Mouse (Mus musculus) erythroblast, embryonic 14.5 days (primary cell): Measurements from ENCODE around the gene Vmn1r227. TPM values are rescaled to one million over a fixed set of nuclear protein-coding genes. Genes with fewer than 3 reads are reported as not detected.

Experiments
- H3K27me3 ChIP-seq: 2 replicates; pipeline ENCODE4 v1.6.1; 2012; ENCODE audit warnings: inconsistent platforms; ENCODE audit not compliant: control insufficient read depth
- H3K36me3 ChIP-seq: 2 replicates; pipeline ENCODE4 v1.6.1; 2012; ENCODE audit warnings: mild to moderate bottlenecking, inconsistent platforms; ENCODE audit not compliant: control insufficient read depth
- H3K4me1 ChIP-seq: 2 replicates; pipeline ENCODE4 v1.6.1; 2012; ENCODE audit warnings: inconsistent platforms; ENCODE audit not compliant: control insufficient read depth
- H3K4me3 ChIP-seq: replicated peaks from 2 replicates; pipeline ENCODE3; 2012; ENCODE audit warnings: moderate library complexity, mild to moderate bottlenecking, inconsistent platforms
- H3K9me3 ChIP-seq: 2 replicates; pipeline ENCODE4 v1.6.1; 2012; ENCODE audit warnings: low read length, inconsistent platforms, mixed read lengths; ENCODE audit not compliant: control insufficient read depth
- GATA1 ChIP-seq: IDR thresholded peaks from 2 replicates; pipeline ENCODE4 v1.6.1; 2012; ENCODE audit warnings: low read length, inconsistent platforms, mixed read lengths
- TAL1 ChIP-seq: IDR thresholded peaks from 3 replicates; pipeline ENCODE4 v1.6.1; 2012; ENCODE audit warnings: low read length, inconsistent platforms, mixed read lengths
- polyA plus RNA-seq: library from polyadenylated mRNA; stranded (reverse); fragments of >175 nt; gene quantifications from 2 replicates; pipeline ENCODE4 v1.2.3, GENCODE M21; 2012

Gene Vmn1r227
- not detected in 2 replicates for polyA plus RNA-seq

DNA sequence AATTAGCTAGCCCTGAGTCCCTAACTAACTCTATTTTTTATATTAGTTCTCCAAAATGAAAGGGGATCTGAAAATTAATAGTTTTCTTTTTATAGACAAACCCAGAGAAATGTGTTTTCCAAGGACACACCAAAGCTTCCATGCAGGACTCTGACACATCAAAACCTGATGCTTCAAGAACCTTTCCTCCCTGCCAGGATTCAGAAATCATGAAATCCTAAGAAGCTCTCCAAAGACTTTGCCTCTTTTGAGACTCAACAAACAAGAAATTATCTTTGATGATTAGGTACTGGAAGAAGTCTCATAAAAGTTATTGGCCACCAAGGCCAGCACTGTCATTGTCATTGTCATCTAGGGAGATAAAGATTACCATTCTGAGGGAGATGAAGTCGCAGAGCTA is at the start of gene Vmn1r227:
TSS of gene Vmn1r227 (plus strand) at position 301 of the 400 bp plus-strand sequence.
- Histone ChIP-seq H3K4me1 (no peaks in the 10 kb centered on the region), H3K9me3 (no peaks in the 10 kb centered on the region)

DNA sequence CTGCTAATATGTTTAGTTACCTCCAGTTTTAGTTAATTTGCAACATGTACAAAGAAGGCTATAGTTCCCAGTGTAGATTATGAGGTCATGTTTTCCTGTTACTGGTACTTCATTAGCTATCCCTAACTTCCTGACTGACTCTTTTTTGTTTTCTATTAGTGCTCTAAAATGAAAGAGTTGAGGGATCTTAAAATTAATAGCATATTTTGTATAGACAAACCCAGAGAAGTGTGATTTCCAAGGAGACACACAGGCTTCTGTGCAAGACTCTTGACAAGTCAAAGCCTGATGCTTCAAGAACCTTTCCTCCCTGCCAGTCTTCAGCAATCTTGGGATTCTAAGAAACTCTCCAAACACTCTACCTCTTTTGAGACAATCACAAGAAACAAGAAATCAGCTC is 47.1 kb upstream of the Vmn1r227 start, which contains the start of gene Vmn1r226:
TSS of gene Vmn1r226 (plus strand) at position 301 of the 400 bp plus-strand sequence.
- no peaks in the 10 kb centered on the region for H3K4me1 ChIP-seq
- H3K4me3 ChIP-seq, result no peak within 1 kb of the TSS
- TF ChIP-seq GATA1 (no peak), TAL1 (no peak)
- no peaks in the 10 kb centered on the region for H3K9me3 ChIP-seq
- H3K36me3 ChIP-seq, result no peaks in the 10 kb centered on the region
- no peaks in the 10 kb centered on the region for H3K27me3 ChIP-seq

More for the DNA sequence above, at the start of gene Vmn1r227:
- no peak for TF ChIP-seq GATA1
- no peak for TF ChIP-seq TAL1
- Histone ChIP-seq H3K4me3 (no peak within 1 kb of the TSS), H3K36me3 (no peaks in the 10 kb centered on the region), H3K27me3 (no peaks in the 10 kb centered on the region)

DNA sequence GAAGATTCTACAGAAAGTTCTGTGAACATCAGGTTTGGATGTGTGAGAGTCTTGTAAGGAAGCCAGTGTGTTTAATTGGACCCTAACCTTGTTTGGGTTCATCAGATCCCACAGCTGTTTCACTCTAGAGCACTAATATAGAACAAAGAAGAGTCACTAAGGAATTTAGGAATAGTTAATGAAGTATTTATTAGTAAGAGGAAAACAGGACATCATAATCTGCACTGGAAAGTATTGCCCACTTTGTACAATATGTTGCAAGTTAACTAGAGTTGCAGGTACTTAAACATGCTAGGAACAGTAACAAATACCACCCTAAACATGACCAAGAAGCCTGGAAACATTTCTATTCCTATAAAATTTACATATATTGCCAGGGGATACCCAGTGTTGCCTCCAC is 56.4 kb downstream of the Vmn1r227 start, which contains the start of gene Vmn1r228:
TSS of gene Vmn1r228 (minus strand) at position 101 of the 400 bp plus-strand sequence.
- H3K36me3 ChIP-seq, result no peaks in the 10 kb centered on the region
- TF ChIP-seq GATA1 (no peak), TAL1 (no peak)

More for the DNA sequence above, 56.4 kb downstream of the Vmn1r227 start, which contains the start of gene Vmn1r228:
- Histone ChIP-seq H3K9me3 (no peaks in the 10 kb centered on the region), H3K4me1 (no peaks in the 10 kb centered on the region), H3K4me3 (no peak within 1 kb of the TSS), H3K27me3 (no peaks in the 10 kb centered on the region)

Other genes with a start within 250 kb of the Vmn1r227 start
- not detected in 2 replicates for gene Vmn2r108, start 248.5 kb upstream of the Vmn1r227 start, polyA plus RNA-seq
- gene Vmn1r225, start 231.7 kb upstream of the Vmn1r227 start, polyA plus RNA-seq, result not detected in 2 replicates
- not detected in 2 replicates for gene Vmn2r109, start 165.1 kb upstream of the Vmn1r227 start, polyA plus RNA-seq
- not detected in 2 replicates for gene Vmn2r110, start 133.4 kb upstream of the Vmn1r227 start, polyA plus RNA-seq
- not detected in 2 replicates for gene Fpr-rs3, start 105.0 kb upstream of the Vmn1r227 start, polyA plus RNA-seq
- gene Vmn1r226, start 47.0 kb upstream of the Vmn1r227 start, polyA plus RNA-seq, result not detected in 2 replicates
- gene Vmn1r228, start 56.3 kb downstream of the Vmn1r227 start, polyA plus RNA-seq, result not detected in 2 replicates
- gene Vmn1r229, start 81.7 kb downstream of the Vmn1r227 start, polyA plus RNA-seq, result not detected in 2 replicates
- not detected in 2 replicates for gene Vmn1r230, start 110.6 kb downstream of the Vmn1r227 start, polyA plus RNA-seq
- gene Vmn1r231, start 175.2 kb downstream of the Vmn1r227 start, polyA plus RNA-seq, result not detected in 2 replicates
- not detected in 2 replicates for gene Vmn1r232, start 189.9 kb downstream of the Vmn1r227 start, polyA plus RNA-seq
- 5.5 and 12.8 TPM in 2 replicates for gene Ppp2r1a, start 215.5 kb downstream of the Vmn1r227 start, polyA plus RNA-seq